Mouse (Mus musculus) G1E (cell line): ENCODE data around the gene Iqcc. TPM values are rescaled to one million over a fixed set of nuclear protein-coding genes. Genes with fewer than 3 reads are reported as not detected.

ENCODE experiments used
- ATAC-seq: 2 replicates; pipeline ENCODE4 v1.8.0; 2016; ENCODE audit warnings: mild to moderate bottlenecking; ENCODE audit not compliant: insufficient number of reproducible peaks, poor library complexity, low FRiP score, severe bottlenecking; ENCODE audit errors: extremely low read depth
- DNase-seq: peaks from one replicate; pipeline ENCODE4 v3.0.0; 2012; ENCODE audit warnings: low spot score
- H3K27me3 ChIP-seq: 2 replicates; pipeline ENCODE4 v1.6.1; 2012; ENCODE audit warnings: mild to moderate bottlenecking, low read length, inconsistent platforms; ENCODE audit not compliant: insufficient read depth
- H3K36me3 ChIP-seq: replicated peaks from 2 replicates; pipeline ENCODE3; 2012; ENCODE audit warnings: mild to moderate bottlenecking, inconsistent platforms
- H3K4me1 ChIP-seq: 2 replicates; pipeline ENCODE4 v1.6.1; 2012; ENCODE audit warnings: low read depth, low read length, inconsistent platforms, mixed read lengths; ENCODE audit not compliant: insufficient read depth
- H3K4me3 ChIP-seq: 2 replicates; pipeline ENCODE4 v1.5.1; 2012; ENCODE audit warnings: low read depth, mild to moderate bottlenecking, inconsistent platforms, low read length, moderate library complexity, mixed read lengths
- H3K9me3 ChIP-seq: replicated peaks from 2 replicates; pipeline ENCODE4 v1.6.1; 2012; ENCODE audit warnings: inconsistent platforms
- CTCF ChIP-seq: IDR thresholded peaks from 2 replicates; pipeline ENCODE4 v1.5.1; 2012; ENCODE audit warnings: low read depth, low read length, inconsistent platforms, mixed read lengths
- GATA1 ChIP-seq: IDR thresholded peaks from 2 replicates; pipeline ENCODE4 v1.6.1; 2012; ENCODE audit warnings: borderline replicate concordance, low read length, inconsistent platforms, mixed read lengths
- GATA2 ChIP-seq: IDR thresholded peaks from 2 replicates; pipeline ENCODE4 v1.6.1; 2012; ENCODE audit warnings: low read depth, low read length, inconsistent platforms, borderline replicate concordance
- POLR2AphosphoS5 ChIP-seq: IDR thresholded peaks from 2 replicates; pipeline ENCODE4 v1.6.1; 2012; ENCODE audit warnings: low read depth, low read length, inconsistent platforms; ENCODE audit not compliant: insufficient replicate concordance
- TAL1 ChIP-seq: conservative IDR thresholded peaks from 2 replicates; pipeline ENCODE4 v1.6.1; 2012; ENCODE audit warnings: low read depth, low read length, inconsistent platforms, mixed read lengths
- polyA plus RNA-seq: library from polyadenylated mRNA; stranded (reverse); fragments of >175 nt; gene quantifications from 2 replicates; pipeline ENCODE4 v1.2.3, GENCODE M21; 2012
- total RNA-seq, 2 experiments: library from RNA; stranded (forward) in 1 of 2; stranded (reverse) in 1 of 2; fragments of 200-1000 nt in 1 of 2; fragments of >200 nt in 1 of 2; fragmentation: Nextera tagmentation in 1 of 2; gene quantifications; 2 replicates each; pipeline ENCODE4 v1.2.3; 2014 to 2017

The Iqcc gene
- total and polyA plus RNA-seq, 3 experiments: 8.8 to 35.0 (median 23.6) TPM

- TF ChIP-seq GATA1 (no peak), POLR2AphosphoS5 (no peak), GATA2 (no peak), CTCF (no peak), TAL1 (no peak)
- Histone ChIP-seq H3K4me1 (peaks cover 20% of the 10 kb centered on the region), H3K27me3 (no peaks in the 10 kb centered on the region), H3K9me3 (no peaks in the 10 kb centered on the region), H3K36me3 (peaks cover 74% of the 10 kb centered on the region), H3K4me3 (no peak overlapping the region)
- no peak for ATAC-seq
- no peak for DNase-seq
Observed at GRCm38 (mm10) chr4:129645204-129645603, 26.3 kb upstream of the Iqcc start.

DNA sequence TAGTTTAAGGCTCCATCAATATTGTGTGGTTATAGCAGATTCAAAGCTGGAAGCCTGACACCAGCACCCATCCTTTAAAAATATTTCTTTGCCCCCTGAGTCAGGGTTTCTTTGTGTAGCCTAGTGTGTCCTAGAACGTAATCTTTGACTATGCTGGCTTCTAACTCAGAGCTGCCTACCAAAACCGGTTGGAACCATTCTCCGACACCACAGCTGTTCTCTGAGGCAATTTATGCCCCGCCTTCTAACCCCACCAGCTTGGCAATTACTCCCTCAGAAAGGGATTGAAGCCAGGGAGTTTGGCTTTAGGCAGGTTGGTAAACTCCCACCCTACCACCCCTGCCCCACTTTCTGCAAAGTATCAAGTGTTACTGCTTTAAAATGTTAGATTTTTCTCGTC, 22.9 kb upstream of the Iqcc start:
- H3K9me3 ChIP-seq: no peaks in the 10 kb centered on the region
- DNase-seq: no peak
- TF ChIP-seq GATA2 (no peak), POLR2AphosphoS5 (no peak), CTCF (no peak), GATA1 (no peak), TAL1 (no peak)
- H3K4me3 ChIP-seq: peak overlapping the region; percentile 82; the same call in 1 of the 2 replicates
- H3K27me3 ChIP-seq: no peaks in the 10 kb centered on the region
- peaks cover 71% of the 10 kb centered on the region for H3K36me3 ChIP-seq
- ATAC-seq: no peak
- peaks cover 46% of the 10 kb centered on the region for H3K4me1 ChIP-seq

GRCm38 (mm10) chr4:129640638-129641467, 22.0 kb upstream of the Iqcc start, which contains the start of gene Txlna:
TSS of gene Txlna (minus strand) at chr4:129641065.
- DNase-seq (peak; percentile 99), ATAC-seq (peak; percentile 86)
- Histone ChIP-seq H3K9me3 (no peaks in the 10 kb centered on the region), H3K36me3 (peaks cover 71% of the 10 kb centered on the region), H3K4me1 (peaks cover 54% of the 10 kb centered on the region), H3K4me3 (peak within 1 kb of the TSS; percentile 82), H3K27me3 (no peaks in the 10 kb centered on the region)
- TF ChIP-seq GATA1 (no peak), GATA2 (no peak), POLR2AphosphoS5 (no peak), CTCF (no peak), TAL1 (no peak)

DNA sequence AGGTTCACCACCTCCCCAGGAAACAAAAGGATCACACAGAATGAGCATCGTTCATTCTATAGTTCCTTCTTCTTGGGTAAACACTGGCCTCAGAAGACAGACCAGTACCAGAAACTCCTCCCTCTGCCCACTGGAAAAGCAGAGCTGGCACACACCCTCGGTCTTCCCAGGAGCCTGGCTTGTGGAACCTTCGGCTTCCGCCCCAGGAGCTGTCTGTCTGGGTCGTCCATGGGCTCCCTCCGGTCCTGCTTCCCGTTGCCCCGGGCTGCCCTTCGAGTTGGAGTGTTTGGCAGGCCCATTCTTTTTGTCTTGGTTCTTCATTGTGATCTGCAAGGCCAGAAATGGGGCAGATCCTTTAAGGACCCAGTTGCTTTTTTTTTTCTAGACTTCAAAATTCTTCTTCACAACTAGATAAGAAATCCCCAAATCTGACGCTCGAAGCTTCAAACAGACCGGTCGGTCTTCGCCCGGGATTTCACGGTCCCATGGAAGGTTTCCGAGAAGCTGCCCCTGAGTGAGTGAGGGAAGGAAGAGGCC, 21.3 kb upstream of the Iqcc start:
- H3K4me1 ChIP-seq: peaks cover 57% of the 10 kb centered on the region
- ATAC-seq: no peak
- no peak for TF ChIP-seq POLR2AphosphoS5
- TF ChIP-seq TAL1: no peak
- TF ChIP-seq CTCF: no peak
- no peak for TF ChIP-seq GATA1
- TF ChIP-seq GATA2: no peak
- DNase-seq: peak; percentile 27
- no peaks in the 10 kb centered on the region for H3K27me3 ChIP-seq
- peak overlapping the region; percentile 82 for H3K4me3 ChIP-seq
- peaks cover 70% of the 10 kb centered on the region for H3K36me3 ChIP-seq
- H3K9me3 ChIP-seq: no peaks in the 10 kb centered on the region

DNA sequence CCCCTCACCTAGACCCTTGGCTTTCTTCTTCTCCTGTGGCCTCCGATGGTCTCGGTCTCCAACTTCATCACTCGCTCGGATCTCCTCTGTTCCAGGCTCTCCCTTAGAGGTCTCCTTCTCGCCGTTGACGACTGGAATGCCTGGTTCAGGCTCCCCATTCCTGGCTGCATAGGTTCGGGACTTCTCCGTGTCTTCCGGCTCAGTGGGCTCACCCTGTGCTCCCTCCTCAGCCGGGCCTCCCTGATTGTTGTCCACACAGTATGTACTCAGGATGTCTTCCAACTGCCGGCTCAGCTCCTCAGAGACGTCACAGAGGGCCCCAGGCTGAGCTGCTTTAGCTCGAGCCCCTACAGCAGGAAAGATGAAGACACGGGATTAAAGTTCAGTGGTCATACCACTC, 20.3 kb upstream of the Iqcc start:
- Histone ChIP-seq H3K4me1 (peaks cover 67% of the 10 kb centered on the region), H3K4me3 (peak overlapping the region; percentile 82; the same call in 1 of the 2 replicates), H3K9me3 (no peaks in the 10 kb centered on the region), H3K27me3 (no peaks in the 10 kb centered on the region), H3K36me3 (peaks cover 70% of the 10 kb centered on the region)
- DNase-seq (no peak), ATAC-seq (no peak)
- TF ChIP-seq TAL1 (no peak), GATA2 (no peak), CTCF (no peak), GATA1 (no peak), POLR2AphosphoS5 (no peak)

DNA sequence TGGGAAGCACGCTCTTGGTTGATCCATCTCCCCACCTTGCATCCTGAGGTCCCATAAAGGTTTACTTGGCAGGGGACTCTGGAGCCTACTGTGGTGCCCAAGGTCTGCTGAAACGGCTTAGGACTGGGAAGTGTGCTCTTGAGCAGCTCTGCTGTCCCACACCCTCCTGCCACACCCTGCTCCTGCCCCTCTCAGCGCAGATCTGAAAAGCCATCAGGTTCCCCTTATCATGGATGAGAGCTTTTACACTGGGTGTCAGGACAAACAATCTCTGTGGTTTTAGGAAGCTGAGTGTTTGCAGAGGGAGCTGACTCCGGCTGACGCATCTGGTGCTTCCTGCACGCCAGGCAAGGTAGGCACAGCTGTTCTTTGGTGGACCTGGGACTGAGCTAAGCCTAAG, 15.0 kb upstream of the Iqcc start:
- Histone ChIP-seq H3K4me1 (peaks cover 65% of the 10 kb centered on the region), H3K36me3 (peaks cover 94% of the 10 kb centered on the region), H3K4me3 (peak overlapping the region; percentile 56; the same call in 1 of the 2 replicates), H3K27me3 (no peaks in the 10 kb centered on the region), H3K9me3 (no peaks in the 10 kb centered on the region)
- peak; percentile 56 for DNase-seq
- no peak for TF ChIP-seq TAL1
- no peak for TF ChIP-seq CTCF
- TF ChIP-seq POLR2AphosphoS5: no peak
- no peak for TF ChIP-seq GATA2
- no peak for TF ChIP-seq GATA1
- ATAC-seq: peak; percentile 15; the same call in 1 of the 2 replicates
